Mouse (Mus musculus): ENCODE data around the gene Tnfrsf25.

DNA sequence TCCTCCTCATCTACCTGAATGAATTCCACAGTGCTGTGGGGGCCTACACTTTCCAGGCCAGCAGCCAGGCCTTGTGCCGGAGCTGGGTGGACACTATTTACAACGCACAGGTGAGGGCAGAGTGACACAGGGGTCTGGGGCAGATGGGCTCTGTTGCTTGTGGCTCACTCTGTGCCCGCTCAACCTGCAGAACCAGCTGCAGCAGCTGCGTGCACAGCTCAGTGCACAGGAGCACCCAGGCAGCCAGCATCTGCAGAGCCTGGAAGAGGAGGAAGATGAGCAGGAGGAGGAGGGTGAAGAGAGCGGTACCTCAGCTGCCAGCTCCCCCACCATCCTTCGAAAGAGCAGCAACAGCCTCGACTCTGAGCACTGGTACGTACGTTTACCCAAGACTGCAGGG lies 3.4 kb upstream of the Tnfrsf25 start:
- TF ChIP-seq CTCF (conservative IDR thresholded peaks at IDR 0.05; ENCODE audit: low read length) (no peak), NANOG (IDR thresholded peaks at IDR 0.05; ENCODE audit: borderline replicate concordance, low read length) (no peak), POU5F1 (IDR thresholded peaks at IDR 0.05; ENCODE audit: borderline replicate concordance, low read length) (no peak)
